Mouse (Mus musculus): Measurements from ENCODE around the gene Tmem30b.
A peak's percentile ranks its signal among the peaks of the same experiment; 100 is the strongest.

Tmem30b gene

DNA sequence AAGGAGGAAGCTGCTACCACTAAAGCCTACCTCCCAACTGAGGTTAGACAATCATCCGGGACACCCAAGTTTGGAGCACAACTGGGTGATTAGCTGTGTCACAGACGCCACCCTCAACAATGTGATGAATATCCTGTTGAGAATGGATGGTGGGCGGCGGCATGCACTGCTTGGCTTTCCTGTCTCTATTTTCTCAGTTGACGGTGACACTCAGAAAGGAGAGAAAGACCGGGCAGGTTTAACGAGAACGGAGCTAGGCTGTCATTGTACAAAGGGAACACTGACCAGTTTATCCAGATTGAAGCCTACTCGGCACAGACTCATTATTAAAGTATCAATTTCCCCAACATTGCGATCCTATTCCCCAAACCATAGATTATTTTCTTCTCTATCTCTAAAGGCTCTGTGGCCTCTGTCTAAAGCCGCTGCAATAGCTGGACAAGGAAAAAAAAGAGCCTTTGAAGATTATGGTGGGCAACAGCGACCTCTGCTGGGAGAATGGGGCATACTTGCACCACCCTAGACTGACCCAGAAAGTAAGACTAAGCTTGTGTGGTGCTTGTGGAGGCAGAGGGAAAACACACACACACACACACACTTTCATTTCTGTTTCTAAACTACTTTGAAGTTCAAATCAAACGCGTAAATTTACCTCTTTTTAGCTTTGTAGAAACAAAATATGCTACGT lies 29.0 kb downstream of the Tmem30b start:
- DNase-seq (ENCODE audit: low spot score) = peak; percentile 76

DNA sequence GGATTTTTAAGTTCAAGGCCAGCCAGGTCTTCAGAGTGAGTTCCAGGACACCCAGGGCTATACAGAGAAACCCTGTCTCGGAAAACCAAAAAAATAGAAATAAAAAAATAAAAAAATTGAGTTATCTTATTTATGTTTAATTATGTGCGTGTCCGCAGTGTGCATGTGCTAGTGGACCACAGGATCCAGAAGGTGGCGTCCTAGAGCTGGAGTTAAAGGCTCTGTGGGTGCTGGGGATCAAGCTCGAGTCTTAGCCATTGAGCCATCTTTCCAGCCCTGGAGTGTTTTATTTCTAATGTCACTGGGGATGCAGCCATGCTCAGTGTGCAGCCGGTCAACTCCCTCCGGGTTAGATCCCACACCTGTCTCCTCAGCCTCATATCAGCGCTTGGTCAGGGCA lies 29.7 kb downstream of the Tmem30b start:
- no peak for DNase-seq (ENCODE audit: low spot score)

DNA sequence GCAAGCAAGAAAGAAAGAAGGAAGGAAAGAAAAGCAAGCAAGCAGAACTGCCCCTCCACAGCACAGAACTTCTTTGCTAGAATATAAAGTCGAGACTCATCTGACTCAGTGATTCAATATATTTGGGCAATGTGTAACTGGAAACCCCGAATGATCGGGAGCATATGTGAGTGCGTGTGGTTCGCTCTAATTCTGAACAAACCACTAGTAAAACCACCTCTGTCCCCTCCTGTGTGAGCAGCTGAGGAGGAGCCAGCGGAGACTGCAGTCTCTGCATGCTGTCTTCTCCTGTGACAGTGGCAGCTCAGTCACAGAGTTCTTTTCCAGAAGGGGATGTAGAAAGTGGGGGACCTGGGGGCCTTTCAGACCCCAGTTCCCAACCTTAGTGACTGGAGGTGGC lies 31.5 kb downstream of the Tmem30b start:
- DNase-seq (ENCODE audit: low spot score) = no peak

DNA sequence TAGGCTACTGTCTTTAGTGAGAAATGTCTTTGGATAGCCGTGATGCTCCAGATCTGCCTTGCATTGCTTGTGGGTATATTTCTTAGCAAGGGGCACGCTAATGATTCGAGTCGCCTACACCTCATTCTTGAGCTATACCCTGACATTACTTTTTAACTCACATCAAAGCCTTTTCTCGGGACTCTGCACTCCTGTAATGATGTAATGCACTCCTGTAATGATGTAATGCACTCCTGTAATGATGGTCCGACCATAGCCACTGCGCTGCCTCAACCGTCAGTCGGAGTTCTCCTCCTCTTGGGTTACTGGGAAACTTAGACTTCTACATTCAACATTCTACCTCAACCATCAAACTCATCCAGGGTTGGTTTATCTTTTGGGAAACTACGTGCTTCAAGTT lies 32.2 kb downstream of the Tmem30b start:
- no peak for DNase-seq (ENCODE audit: low spot score)

DNA sequence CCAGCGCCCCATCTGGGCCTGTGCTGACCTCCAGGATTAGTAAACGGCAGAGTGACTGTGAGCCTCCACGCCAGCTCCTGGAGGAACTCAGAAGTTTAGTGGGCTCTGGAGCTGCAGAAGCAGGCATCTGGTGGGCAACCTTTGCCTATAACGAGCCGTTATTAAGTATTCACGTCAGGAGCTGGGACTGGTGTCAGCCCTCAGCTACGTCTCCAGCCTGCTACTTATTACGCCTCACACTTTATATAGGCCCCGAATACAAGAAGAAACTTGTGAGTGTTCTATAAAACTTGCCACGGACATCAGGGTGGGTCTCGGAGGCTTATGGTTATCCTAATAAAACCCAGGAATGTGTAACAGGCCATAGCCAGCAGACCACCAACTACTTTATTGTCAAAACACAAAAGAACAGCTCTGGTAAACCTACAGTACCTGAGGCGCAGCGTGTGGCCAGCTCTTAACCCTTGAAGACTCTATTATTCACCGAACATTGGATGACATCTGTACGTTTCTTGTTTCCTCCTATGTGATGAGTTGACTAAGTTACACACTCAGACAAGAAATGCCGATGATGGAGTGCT lies 34.6 kb downstream of the Tmem30b start:
- DNase-seq (ENCODE audit: low spot score) = no peak

DNA sequence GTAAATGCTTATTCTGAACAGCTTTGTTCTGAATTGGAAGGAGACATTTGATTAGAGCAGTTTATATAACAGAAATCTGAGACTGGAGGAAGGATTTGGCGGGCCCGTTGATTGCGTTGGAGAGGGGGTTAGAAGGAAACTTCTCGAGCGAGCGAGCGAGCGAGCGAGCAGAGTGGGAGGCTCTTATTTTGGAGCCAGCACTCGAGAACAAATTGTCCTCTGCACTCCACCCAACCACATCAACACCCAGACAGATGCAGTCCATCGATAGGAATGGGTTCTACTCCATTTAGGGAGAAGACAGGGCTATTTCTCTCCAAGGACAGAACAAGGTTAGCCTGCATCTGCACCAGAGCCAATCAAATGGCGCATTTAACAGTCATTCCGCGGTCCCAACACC lies 39.1 kb downstream of the Tmem30b start:
- DNase-seq (ENCODE audit: low spot score) = peak; percentile 37

DNA sequence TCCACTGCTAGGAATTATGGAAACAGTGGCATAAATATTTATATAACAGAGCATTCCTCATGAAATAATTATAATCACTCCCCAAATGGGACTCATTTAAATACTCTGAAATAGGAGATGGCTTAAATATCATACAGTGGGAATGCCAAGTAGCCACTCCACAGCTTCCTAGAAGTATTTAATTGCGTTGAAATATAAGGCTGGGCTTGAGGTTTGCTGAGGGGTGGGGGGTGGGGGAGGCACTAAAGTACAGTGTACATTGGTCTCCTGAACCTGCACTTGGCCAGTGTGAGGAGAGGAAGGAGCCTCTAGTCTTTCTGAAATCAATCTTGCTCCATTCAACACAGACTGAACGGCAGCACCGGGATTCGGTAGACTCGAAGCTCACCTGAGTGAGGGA lies 39.5 kb downstream of the Tmem30b start:
- no peak for DNase-seq (ENCODE audit: low spot score)

DNA sequence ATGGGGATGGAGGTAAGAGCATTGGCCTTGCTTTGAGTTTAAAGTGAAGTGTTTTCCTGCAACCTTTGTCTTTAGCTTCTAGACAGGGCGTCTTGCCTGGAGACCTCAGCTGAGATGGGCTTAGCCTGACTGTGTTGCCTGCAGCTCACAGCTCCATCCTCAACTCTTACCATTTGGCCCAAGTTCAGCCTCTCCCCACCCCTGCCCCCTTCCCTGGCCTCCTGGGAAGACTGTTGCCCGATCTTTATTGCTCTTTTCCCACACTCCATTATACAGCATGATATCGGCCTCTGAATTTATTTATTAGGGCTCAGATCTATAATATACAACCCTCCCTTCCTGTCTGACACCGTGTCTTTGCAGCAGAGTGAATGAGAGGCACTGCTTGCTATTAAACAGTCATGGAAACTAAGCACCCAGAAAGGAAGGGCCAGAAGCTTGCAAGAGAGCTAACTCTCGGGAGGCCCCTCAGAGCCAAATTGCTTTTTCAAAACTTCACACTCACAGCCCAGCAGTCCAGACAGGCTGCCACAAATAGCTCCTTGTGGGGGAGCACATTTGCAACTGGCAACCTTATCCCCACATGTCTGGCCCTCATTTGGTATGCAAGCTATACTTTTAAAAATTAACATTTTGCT lies 45.4 kb downstream of the Tmem30b start:
- no peak for DNase-seq (ENCODE audit: low spot score)

DNA sequence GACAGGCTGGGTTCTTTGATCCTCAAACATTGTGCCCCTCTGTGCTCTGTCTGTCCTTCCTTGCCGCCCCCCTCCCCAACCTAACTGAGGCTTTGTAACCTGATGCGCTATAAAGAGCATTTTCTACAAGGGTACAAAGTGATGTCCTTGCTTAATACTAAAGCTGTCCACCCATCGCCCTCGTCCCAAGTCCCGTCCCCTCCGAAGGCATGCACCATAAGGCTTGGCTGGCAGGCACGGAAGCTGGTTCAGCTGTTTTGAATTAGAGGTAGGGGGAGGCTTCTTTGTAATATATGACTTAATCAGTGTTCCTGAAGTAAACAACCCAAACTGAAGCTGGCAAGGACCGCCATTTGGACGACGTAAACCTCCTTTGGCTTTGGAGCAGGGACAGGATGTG lies 51.0 kb downstream of the Tmem30b start:
- DNase-seq (ENCODE audit: low spot score) = no peak

DNA sequence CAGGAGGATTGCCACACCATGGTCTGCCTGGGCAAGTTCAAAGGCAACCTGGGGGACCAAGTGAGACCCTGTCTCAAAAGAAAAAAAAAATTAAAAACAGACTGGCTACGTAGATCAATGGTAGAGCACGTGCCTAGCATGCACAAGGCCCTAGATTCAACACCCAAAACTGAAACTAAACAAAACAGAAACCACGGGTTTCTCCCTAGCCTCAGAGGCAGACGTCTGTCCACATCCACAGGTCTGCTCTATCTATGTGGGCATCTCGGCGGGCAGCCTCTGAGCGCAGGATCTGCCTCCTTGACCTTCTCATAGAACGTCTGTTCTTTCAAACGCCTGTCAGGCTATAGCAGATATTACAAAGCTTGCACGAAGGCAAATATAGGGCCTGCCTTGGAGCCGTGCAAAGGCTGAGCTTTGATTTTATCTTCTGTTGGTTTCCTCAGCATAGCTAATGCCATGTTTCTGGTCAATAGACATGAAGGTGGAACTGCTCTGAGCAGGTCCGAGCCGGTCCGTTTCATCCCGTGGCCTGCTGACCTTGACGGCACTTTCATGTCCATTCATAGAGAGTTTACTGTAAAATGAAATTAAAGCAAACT lies 52.2 kb downstream of the Tmem30b start:
- no peak for DNase-seq (ENCODE audit: low spot score)
